Comparison of ENCODE assay signal across 24 mouse cellular contexts in genomic region chr1:170406921-170407320, GRCm38 (mm10).
DNase-seq lines count a peak whose midpoint lies in the region; ATAC-seq and TF ChIP-seq lines count a peak whose summit lies in the region.
"Had no signal": no experiment of that assay in that cellular context is flagged by ENCODE, and none has a peak within 500 bp of the region (broad histone marks: within the 10 kb centered on the region; RNA-seq: fewer than 3 reads in every experiment).

No protein-coding gene starts in this region.

- H3K9ac ChIP-seq in embryonic facial prominence, embryonic 14.5 days (ENCODE audit: low read depth, low read length): no peak overlapping the region
- no peak overlapping the region for H3K9ac ChIP-seq in stomach, postnatal 0 days (ENCODE audit: low read length)
- H3K9ac ChIP-seq: embryonic facial prominence, embryonic 13.5 days; forebrain, postnatal 0 days; heart, embryonic 13.5 days; hindbrain, embryonic 14.5 days had no signal

- H3K4me3 ChIP-seq in embryonic facial prominence, embryonic 14.5 days (ENCODE audit: low read depth, low read length): no peak overlapping the region
- no peak overlapping the region for H3K4me3 ChIP-seq in embryonic facial prominence, embryonic 10.5 days
- no peak overlapping the region for H3K4me3 ChIP-seq in stomach, postnatal 0 days (ENCODE audit: low read depth, low read length)
- H3K4me3 ChIP-seq: embryonic facial prominence, embryonic 13.5 days; gastrocnemius, adult 2 months; heart, embryonic 13.5 days had no signal

- H3K9me3 ChIP-seq in embryonic facial prominence, embryonic 14.5 days (ENCODE audit: control insufficient read depth, low read length): no peaks in the 10 kb centered on the region
- H3K9me3 ChIP-seq in embryonic facial prominence, embryonic 10.5 days: no peaks in the 10 kb centered on the region
- H3K9me3 ChIP-seq in stomach, postnatal 0 days (ENCODE audit: control insufficient read depth, low read length): no peaks in the 10 kb centered on the region
- H3K9me3 ChIP-seq: embryonic facial prominence, embryonic 13.5 days; heart, embryonic 13.5 days had no signal

- 80% methylated on average over 8 of the region's 8 CpGs for WGBS in embryonic facial prominence, embryonic 14.5 days
- WGBS in embryonic facial prominence, embryonic 10.5 days: 88% methylated on average over 8 of the region's 8 CpGs
- WGBS in stomach, postnatal 0 days: 68% methylated on average over 8 of the region's 8 CpGs

- H3K4me2 ChIP-seq in embryonic facial prominence, embryonic 14.5 days (ENCODE audit: low read depth, low read length): no peak overlapping the region
- H3K4me2 ChIP-seq in stomach, postnatal 0 days (replicated peaks; ENCODE audit: low read depth): no peak overlapping the region
- H3K4me2 ChIP-seq: embryonic facial prominence, embryonic 13.5 days; heart, embryonic 13.5 days; hindbrain, embryonic 14.5 days had no signal

- no peak for TF ChIP-seq EP300 in stomach, postnatal 0 days (optimal IDR thresholded peaks at IDR 0.05)

- H3K27me3 ChIP-seq in embryonic facial prominence, embryonic 14.5 days (replicated peaks; ENCODE audit: control insufficient read depth, insufficient read depth, low read length): no peaks in the 10 kb centered on the region
- H3K27me3 ChIP-seq in embryonic facial prominence, embryonic 10.5 days (replicated peaks; ENCODE audit: low read depth, poor library complexity, severe bottlenecking): no peaks in the 10 kb centered on the region
- no peaks in the 10 kb centered on the region for H3K27me3 ChIP-seq in stomach, postnatal 0 days (ENCODE audit: control insufficient read depth, insufficient read depth, low read length)
- H3K27me3 ChIP-seq: embryonic facial prominence, embryonic 13.5 days; heart, embryonic 13.5 days had no signal

- no peak for TF ChIP-seq CTCF in stomach, postnatal 0 days (IDR thresholded peaks at IDR 0.05; ENCODE audit: low read depth)

- no peaks in the 10 kb centered on the region for H3K36me3 ChIP-seq in embryonic facial prominence, embryonic 14.5 days (ENCODE audit: control insufficient read depth, insufficient read depth, low read length)
- H3K36me3 ChIP-seq in embryonic facial prominence, embryonic 10.5 days (replicated peaks): no peaks in the 10 kb centered on the region
- no peaks in the 10 kb centered on the region for H3K36me3 ChIP-seq in stomach, postnatal 0 days (ENCODE audit: control insufficient read depth, insufficient read depth, low read length)
- H3K36me3 ChIP-seq: embryonic facial prominence, embryonic 13.5 days; heart, embryonic 13.5 days had no signal

- no peak for DNase-seq in embryonic facial prominence, embryonic 14.5 days (ENCODE audit: low spot score)
- DNase-seq in embryonic facial prominence, embryonic 10.5 days (ENCODE audit: low spot score): no peak
- peak; percentile 25 for DNase-seq in urinary bladder, postnatal 14 days (ENCODE audit: low spot score)
- no peak for DNase-seq in urinary bladder, adult 18-20 months (ENCODE audit: low spot score in 2 of 2)
- no peak for DNase-seq in stomach, postnatal 0 days (ENCODE audit: low spot score)
- no peak for DNase-seq in thymus, postnatal 36 days
- DNase-seq: adrenal gland, adult 8-10 months; adrenal gland, postnatal 25 days; cerebellum, adult 11-12 months; cerebellum, adult 8-10 months; cerebellum, postnatal 14 days; forebrain, postnatal 0 days; gastrocnemius, adult 2 months; gastrocnemius, postnatal 14 days; heart, postnatal 14 days; heart, postnatal 4 days had no signal

- no peaks in the 10 kb centered on the region for H3K4me1 ChIP-seq in embryonic facial prominence, embryonic 14.5 days (ENCODE audit: control insufficient read depth, insufficient read depth, low read length)
- peaks cover 12% of the 10 kb centered on the region for H3K4me1 ChIP-seq in embryonic facial prominence, embryonic 10.5 days
- H3K4me1 ChIP-seq in stomach, postnatal 0 days (replicated peaks; ENCODE audit: control insufficient read depth, insufficient read depth): no peaks in the 10 kb centered on the region

- no peak overlapping the region for H3K27ac ChIP-seq in embryonic facial prominence, embryonic 14.5 days (replicated peaks; ENCODE audit: low read depth, low read length)
- no peak overlapping the region for H3K27ac ChIP-seq in embryonic facial prominence, embryonic 10.5 days (replicated peaks)
- H3K27ac ChIP-seq in stomach, postnatal 0 days (replicated peaks): no peak overlapping the region
- H3K27ac ChIP-seq: embryonic facial prominence, embryonic 13.5 days; gastrocnemius, adult 2 months; heart, embryonic 13.5 days; hindbrain, embryonic 14.5 days; hindbrain, postnatal 0 days had no signal

- ATAC-seq in embryonic facial prominence, embryonic 14.5 days (ENCODE audit: low read depth): peak; percentile 15; the same call in 1 of the 2 replicates
- 0 out of 2 replicates have a peak, but pooled peaks have one; percentile 20 for ATAC-seq in stomach, postnatal 0 days (ENCODE audit: low FRiP score, low TSS enrichment)
- ATAC-seq: activated CD4-positive, CD25-positive, alpha-beta regulatory T cell, adult 4 months; forebrain, embryonic 14.5 days; forebrain, postnatal 0 days; hindbrain, postnatal 0 days; inflammation-experienced regulatory T-cells, adult 6 months; intestine, embryonic 16.5 days had no signal
